Mouse (Mus musculus): Measurements from ENCODE around the gene Slc25a4.

GRCm38 (mm10) chr8:46162953-46163869, 47.9 kb downstream of the Slc25a4 start:
- TF ChIP-seq CTCF (IDR thresholded peaks at IDR 0.05; ENCODE audit: low read depth, low read length) (no peak), POLR2A (IDR thresholded peaks at IDR 0.05; ENCODE audit: borderline replicate concordance, low read depth, low read length) (peak; percentile 87; the same call in 1 of the 2 replicates)

Data from bone marrow macrophage, adult 2 months (primary cell).